Mouse (Mus musculus) limb, embryonic 15.5 days (tissue): Measurements from ENCODE around the gene 3110001I22Rik. TPM values are rescaled to one million over a fixed set of nuclear protein-coding genes. Genes with fewer than 3 reads are reported as not detected.

ENCODE experiments used
- polyA plus RNA-seq: library from polyadenylated mRNA; unstranded; fragments of >200 nt; fragmentation: Nextera tagmentation; extraction: Ambion mirVana; gene quantifications from 2 replicates; pipeline ENCODE4 v1.2.1, GENCODE M21; 2015

3110001I22Rik gene
- polyA plus RNA-seq, 1 experiment from 2014 or later = 4.8 TPM

Other genes with a start within 250 kb of the 3110001I22Rik start
- 39.6 and 41.4 TPM in 2 replicates for gene Parn, start 3.8 kb upstream of the 3110001I22Rik start, polyA plus RNA-seq
- 51.7 and 54.5 TPM in 2 replicates for gene Bfar, start 71 bp upstream of the 3110001I22Rik start, polyA plus RNA-seq
- 0.31 and 0.36 TPM in 2 replicates for gene Pla2g10, start 59.1 kb downstream of the 3110001I22Rik start, polyA plus RNA-seq
- 56.0 and 59.2 TPM in 2 replicates for gene Rrn3, start 108.8 kb downstream of the 3110001I22Rik start, polyA plus RNA-seq
- gene Ntan1, start 146.9 kb downstream of the 3110001I22Rik start, polyA plus RNA-seq = 189 and 192 TPM in 2 replicates
- gene Pdxdc1, start 231.2 kb downstream of the 3110001I22Rik start, polyA plus RNA-seq = 105 and 118 TPM in 2 replicates
- gene Mpv17l, start 231.2 kb downstream of the 3110001I22Rik start, polyA plus RNA-seq = 6.3 and 7.7 TPM in 2 replicates